Mouse (Mus musculus) mature B cell (primary cell): Measurements from ENCODE around the gene Wdr95.

Experiments
- in situ Hi-C: fragments of 300-500 bp; cut with MboI; formaldehyde crosslinking; loops from 2 replicates; pipeline ENCODE4 v1.14.3; 2019

The Wdr95 gene

GRCm38 (mm10) chr5:149527999-149528729 is at the start of gene Wdr95:
Wdr95 (plus strand) TSS chr5:149528679.
- in situ Hi-C loops: no loop called here

GRCm38 (mm10) chr5:149481920-149482319 is 46.6 kb upstream of the Wdr95 start:
- in situ Hi-C loops: no loop called here

DNA sequence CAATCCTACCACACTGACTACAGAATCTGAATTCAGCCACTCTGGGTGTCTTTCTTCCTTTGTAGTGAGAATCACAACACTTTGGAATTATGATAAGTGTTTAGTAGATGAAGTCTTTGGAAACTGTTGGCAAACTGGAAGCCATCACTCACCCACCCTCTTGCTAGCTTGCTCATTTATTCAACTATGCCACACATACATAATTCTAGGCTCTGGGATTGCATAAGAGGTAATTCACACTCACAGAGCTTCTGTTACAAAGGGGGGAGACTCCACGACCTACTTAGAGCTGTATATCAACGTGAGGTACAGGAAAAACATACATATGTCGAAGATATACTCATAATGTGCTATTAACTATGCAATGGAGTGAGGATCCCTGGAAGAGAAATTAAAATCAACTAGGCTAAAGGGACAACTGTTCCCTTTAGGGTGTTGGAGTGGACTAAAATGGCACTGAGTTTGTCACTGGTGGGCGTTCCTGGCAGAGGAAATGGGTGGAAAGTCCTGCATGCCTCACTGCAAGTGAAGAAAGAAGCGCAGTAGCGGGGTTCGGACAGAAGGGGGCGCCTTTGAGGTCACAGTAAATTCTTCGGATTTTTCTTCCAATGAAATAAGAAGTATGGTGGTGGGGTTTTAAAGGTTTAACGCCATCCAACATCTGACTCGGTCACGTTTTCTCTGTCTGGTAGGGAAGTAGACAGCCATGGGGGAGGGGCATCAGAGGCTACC is 45.0 kb upstream of the Wdr95 start:
- in situ Hi-C loops: no loop called here

DNA sequence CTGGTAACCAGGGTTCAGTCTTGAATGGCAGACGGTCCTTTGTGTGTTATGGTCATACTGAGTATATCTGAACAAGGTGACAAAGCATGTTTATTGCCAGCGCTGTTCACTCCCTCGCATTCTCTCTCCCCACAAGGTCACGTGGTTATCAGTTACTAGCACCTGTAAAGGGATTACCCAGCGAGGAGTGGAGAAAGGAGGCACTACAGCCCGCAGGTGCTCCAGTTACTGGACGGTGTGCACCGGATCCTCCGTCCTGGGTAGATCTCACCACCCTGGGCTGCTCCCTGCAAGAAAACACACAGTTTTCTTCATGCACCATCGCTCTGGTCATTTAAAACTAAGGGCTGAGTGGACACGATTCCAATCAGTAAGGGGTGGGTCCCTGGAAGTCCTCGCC is 44.2 kb upstream of the Wdr95 start:
- in situ Hi-C loops: no loop called here

DNA sequence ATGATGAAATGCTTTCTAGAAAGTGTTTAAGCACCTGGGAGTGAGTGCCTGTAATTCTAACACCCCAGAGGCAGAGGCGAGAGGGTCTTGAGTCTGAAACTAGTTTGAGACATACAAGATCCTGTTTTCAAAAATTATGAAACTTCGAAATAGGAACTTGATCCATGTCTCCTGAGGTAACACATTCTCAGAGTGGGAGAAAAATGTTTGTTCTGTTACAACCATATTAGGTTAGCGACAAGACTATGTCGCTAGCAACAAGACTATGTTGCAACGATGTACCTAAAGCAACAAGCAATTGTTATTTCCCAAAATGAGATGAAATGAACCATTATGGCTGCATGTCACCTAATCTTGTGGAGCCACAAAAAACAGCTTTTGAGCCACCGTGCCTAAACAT is 43.0 kb upstream of the Wdr95 start:
- in situ Hi-C loops: no loop called here

- in situ Hi-C loops: no loop called here
These were observed 40.0 kb upstream of the Wdr95 start for GRCm38 (mm10) chr5:149488360-149489021.

- in situ Hi-C loops: no loop called here
These were observed 39.3 kb upstream of the Wdr95 start for GRCm38 (mm10) chr5:149489136-149489535.

- in situ Hi-C loops: no loop called here
These were observed 38.2 kb upstream of the Wdr95 start for GRCm38 (mm10) chr5:149490275-149490674.

- in situ Hi-C loops: no loop called here
These were observed 32.8 kb upstream of the Wdr95 start for GRCm38 (mm10) chr5:149495655-149496054.

DNA sequence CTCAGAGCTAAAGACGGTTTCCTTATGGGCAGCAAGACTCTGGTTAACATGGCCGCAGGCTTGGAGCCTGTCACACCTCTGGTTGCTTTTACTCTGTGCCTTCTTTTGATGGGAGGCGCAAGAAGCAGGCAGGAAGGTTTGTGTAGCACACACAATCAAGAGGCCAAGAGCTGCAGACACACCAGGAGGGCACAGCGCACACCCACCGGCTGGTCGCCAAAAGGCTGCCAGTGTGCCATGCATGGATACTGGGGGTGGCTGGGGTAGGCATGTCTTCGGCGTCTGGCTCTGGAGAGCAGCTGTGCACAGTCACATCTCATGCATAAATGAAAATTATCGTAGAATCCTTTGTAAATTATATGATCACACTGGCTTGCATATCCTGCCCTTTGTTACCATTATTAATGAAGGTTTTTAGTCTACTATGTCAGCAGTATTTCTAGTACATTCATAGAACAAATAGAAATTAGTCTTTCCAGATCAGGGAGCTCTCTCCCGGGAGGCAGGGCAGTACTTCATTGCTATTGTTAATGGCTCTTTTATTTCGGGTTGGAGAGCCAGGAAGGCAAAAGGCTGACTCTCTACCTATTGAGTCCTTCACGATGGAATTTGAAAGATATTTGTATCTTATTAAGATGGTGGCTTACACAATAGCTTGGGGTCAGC is 31.9 kb upstream of the Wdr95 start:
- in situ Hi-C loops: no loop called here

- in situ Hi-C loops: no loop called here
These were observed 28.5 kb upstream of the Wdr95 start for GRCm38 (mm10) chr5:149499936-149500335.

DNA sequence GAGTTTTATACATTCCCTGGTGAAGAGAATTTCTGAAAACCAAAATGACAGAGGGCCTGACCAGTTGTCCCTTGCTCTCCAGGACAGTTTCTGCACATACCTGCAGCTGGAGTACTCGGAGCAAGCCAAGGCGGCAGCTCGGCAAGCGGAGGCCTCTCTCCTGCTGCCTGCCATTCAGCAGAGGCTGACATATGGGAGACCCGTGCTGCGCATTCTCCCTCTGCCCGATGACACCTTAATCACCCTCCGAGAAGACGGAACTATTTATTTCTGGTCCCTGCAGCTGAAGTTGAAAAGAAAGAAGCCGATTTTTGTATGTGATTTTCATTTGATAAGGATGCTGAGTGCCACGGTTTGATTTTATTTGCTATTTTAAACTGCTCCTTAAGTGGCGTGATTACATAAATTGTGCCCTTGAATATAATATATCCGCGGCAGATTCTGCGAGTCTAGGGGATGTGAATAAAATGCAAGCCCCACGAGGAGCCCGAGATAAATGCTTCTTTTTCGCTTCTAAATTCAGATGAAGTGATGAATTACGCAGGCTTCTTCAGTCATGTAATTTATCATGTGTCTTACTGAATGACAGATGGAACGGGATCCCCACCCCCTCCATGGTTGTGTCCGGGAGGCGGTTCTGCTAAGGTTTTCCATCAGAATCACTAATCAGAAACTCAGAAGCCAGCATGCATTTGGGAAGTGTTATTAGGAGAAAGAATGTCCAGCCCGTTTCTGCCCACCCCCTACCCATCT is 24.9 kb upstream of the Wdr95 start:
- in situ Hi-C loops: no loop called here

DNA sequence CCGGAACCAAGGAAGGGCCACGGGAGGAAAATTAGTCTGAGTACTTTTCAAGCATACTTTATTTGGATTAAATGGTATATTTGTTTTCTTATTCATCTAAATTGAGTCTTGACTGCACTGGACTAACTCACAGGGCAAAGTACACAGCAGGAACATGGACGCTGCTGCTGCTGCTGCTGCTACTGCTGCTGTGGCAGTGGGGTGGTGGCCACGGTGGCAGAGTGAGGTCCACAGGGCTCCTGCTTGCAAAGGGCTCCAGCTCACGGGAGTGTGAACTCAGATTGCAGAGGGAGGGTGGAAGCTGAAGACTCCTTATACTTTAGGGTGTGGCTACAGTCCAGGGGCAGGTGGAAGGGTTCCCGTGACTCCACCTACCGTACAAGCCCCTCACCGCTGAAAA is 23.5 kb upstream of the Wdr95 start:
- in situ Hi-C loops: no loop called here

GRCm38 (mm10) chr5:149506033-149506432 is 22.4 kb upstream of the Wdr95 start:
- in situ Hi-C loops: no loop called here

DNA sequence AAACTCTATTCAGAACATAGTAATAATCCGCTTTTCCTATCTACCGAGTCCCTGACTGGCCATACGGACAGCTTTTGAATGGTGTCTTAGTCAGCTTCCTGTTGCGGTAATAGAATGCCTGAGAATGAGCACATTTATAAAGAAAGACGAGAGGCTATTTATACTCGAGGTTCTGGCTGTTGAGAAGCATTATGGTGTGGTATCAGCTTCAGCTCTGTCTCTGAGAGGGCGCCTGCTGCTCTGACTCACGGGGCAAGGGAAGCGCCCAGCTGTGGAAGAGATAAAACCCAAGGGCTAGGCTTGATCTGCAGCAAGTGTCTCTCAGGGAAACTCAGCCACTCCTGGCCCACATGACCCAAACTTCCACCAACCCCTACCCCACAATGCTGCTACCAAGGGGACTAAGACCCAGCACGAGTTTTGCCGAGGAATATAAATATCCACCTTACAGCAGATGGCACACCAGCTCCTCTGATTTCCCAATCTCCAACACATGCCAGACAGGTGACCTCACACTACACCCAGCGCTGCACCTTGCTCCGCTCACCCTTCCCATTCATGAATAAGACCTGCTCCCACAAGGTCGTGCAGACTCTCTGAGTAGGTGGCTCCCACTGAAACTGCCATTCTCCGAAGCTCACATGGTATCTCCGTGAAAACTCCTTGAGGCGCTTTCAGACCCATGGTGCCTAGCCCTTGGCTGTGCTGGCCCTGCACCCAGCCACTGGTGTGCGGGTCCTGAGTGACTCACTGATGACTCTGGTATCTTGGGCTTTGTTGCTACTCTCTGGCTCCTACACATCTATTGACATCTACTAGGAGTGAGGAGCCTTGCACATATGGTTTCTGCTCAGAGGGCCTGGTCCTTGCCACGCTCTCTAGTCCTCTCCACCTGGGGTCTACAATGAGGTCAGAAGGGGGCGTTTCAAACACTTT is 20.1 kb upstream of the Wdr95 start:
- in situ Hi-C loops: no loop called here

GRCm38 (mm10) chr5:149510323-149510722 is 18.2 kb upstream of the Wdr95 start:
- in situ Hi-C loops: no loop called here

DNA sequence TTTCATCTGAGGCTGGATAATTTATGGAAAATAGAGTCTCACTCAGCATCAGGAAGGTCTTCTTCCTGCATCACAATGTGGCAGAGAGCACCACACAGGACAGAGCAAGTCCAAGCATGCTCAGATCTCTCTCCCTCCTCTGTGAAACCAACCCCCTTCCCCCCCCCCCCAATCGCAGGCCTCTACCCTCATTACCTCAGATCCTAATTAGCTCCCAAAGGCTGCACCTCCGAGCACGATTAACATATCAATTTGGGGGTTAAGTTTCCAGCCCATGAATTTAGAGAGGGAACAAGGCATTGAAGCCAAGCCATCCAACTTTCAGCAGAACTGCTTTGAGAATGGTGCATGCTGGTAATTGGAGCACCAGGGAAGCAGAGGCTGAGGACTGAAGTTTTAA is 15.8 kb upstream of the Wdr95 start:
- in situ Hi-C loops: no loop called here

- in situ Hi-C loops: no loop called here
These were observed 14.9 kb upstream of the Wdr95 start for GRCm38 (mm10) chr5:149513438-149514086.

DNA sequence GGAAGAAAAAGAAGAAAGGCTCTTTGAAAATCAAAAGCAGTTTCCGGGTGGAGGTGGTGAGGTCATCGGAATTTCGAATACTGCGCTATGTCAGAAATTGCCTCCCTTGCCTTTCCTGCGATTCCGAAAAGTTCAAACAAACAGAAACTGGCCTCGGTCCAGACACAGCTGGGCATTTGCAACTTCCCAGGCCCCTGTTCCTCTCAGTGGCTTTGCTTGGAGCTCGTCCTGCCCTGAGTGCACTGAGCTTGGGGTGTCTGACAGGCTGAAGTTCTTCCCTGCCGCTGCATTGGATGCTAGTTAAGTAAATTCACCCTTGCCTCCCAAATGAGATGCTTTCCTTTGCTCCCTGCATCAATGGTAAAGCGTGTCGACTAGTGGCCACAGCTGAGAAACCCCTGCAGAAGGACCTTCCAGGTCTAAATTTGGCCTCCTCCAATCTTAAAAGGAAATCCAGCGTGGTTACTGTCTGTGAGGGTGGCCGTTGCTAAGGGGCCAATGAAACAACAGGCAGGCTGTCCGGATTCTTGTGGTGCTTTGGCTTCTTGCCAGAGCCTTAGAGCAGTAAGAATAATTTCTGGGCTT is 14.3 kb upstream of the Wdr95 start:
- in situ Hi-C loops: no loop called here

GRCm38 (mm10) chr5:149514890-149515289 is 13.6 kb upstream of the Wdr95 start:
- in situ Hi-C loops: no loop called here
